Mouse (Mus musculus): Measurements from ENCODE around the gene Rbms3.

The Rbms3 gene

DNA sequence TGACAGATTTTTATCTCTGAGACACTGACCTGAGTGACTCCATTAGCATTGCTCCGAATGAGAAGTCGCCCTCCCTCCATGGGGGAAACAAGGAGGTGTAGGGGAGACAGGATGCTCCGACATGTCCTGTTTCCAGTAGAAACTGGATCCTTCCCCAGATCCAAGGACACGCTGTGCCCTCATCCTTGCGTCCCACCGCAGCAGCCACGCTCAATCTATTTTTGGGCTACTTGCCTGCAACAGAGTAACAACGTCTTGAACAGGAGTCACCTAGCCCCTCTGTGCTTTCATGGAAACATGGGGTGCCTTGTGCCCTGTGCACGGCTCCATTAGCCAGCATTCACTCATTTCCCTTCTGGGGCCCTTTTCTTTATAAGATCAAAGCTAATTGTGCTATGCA, at the start of gene Rbms3:
Gene Rbms3 (minus strand): TSS at position 143 of the 400 bp plus-strand sequence.
- DNase-seq (ENCODE audit: low spot score), result no peak

DNA sequence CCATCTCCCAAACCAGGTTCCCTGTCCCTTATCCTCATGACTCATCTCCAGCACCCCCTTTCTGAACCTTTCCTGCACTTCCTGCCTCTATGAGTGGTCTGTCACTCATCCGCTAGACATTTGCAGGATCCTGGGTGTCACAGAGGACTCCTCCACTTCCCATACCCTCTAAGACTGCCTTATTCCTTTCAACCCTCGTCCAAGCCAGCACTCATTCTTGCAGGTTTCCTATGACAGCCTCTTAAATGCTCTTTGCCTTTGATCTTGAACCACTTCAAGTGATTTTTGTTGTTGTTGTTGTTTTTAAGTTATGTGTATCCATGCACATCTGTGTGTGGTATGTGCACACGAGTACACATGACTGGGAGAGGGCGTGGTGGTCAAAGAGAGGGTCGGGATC, 43.6 kb upstream of the Rbms3 start:
- no peak for DNase-seq (ENCODE audit: low spot score)

DNA sequence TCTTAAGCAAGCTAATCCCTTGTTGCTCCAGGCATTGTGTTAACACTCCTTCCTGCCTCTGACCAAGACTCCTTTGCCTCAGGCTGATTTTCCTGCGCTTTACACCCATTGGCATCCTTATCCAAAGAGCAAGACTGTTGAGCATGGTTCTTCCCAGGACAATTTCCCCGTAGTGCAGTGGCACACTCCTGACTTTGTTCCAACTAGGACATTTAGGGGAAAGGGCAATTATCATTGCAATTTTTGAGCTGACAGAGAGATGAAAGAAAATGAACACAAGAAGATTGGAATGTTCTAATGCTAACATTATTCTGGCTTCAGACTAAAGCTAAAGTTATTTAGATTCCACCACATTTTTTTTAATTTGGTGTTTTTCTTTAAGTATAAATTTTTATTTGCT, 24.9 kb upstream of the Rbms3 start:
- DNase-seq (ENCODE audit: low spot score), result no peak

DNA sequence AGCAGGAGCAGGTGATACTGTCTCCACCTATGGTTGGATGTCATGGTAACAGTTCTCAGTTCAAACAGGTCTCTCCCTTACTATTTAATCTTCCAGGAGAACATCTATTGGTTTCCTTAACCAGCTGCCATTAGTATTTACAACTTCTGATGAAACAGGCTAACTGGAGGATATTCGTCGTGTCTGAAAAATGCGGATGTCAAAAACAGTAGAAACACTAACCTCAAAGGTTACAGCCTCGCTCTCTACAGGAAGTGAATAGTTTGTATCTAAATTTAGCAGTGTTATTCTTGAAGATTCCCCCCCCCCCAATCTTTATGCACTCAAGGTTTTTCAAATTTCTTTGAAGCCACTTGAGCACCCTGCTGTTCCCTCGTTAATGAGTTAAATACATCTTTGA, 23.9 kb upstream of the Rbms3 start:
- DNase-seq (ENCODE audit: low spot score), result no peak

DNA sequence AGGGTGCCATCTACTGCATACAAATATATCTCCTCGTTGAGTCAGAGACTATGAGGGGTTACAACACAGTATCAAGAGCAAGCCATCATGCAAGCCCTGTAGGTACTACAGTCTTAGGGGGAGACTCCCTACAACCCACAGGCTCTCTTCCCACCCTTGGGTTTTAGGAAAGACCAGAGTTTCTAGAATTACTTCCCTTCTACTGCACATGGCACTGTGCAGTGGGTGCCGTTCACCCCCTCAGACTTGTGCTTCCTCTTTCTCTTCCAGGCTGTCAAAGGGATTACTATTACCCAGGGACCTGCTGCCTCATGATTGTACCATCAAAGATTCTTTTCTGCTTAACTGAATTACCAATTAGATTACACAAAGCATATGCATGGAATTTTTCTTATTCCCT, 16.4 kb upstream of the Rbms3 start:
- DNase-seq (ENCODE audit: low spot score), result no peak

DNA sequence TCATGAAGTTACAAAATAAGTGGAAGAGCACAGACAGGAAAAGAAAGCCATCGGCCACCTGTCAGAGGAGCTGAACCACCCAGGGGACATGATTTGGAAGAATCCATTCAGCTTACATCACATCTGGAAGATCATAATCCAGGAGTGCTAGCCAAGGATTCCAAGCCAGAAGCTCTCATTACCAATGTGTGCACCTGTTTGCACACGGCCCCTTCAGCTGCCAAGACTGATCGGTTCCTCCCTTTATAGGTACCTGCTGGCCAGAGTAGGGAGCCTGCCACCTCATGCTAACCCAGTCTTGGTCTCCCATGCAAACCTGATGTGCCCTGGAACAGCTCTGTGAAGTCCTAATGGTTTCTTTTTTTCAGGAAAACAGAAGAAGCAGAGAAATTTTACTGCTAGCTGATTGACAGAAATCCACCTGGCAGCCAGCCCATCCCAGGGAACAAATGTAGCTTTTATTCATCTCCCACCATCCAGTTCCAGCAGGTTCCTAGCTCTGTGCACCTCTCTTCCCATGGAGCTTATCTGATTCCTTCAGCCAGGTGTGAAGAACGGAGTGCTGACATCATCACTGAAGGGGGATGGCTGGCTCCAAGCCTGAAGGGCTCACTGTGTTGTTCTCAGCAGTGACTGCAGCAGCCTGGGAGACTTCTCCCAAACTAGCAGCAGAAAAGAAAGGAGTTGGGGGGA, 11.5 kb upstream of the Rbms3 start:
- DNase-seq (ENCODE audit: low spot score), result no peak

DNA sequence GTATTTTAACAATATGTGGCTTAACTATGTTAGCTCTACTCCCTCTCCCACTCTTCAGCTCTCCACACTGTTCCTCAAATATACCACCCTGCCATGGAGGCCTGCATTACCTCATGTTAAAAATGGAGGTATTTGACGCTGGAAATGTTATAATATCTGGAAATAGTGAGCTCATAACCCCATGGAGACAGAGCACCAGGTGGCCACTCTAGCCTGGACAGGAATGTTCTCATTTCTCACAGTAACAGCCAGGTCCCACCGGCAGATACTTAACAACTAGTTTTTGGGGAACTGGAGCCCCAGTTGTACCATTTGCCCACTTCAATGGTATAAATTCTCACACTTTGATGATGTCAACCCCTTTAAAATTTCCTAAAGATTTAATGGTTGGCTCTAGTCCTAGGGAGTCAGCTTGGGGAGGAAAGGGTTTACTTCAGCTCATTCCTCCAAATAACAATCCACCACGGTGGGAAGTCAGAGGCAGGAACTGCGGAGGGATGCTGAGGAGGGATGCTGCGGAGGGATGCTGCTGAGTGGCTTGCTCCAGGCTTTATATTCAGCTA, 9.0 kb upstream of the Rbms3 start:
- DNase-seq (ENCODE audit: low spot score), result no peak

DNA sequence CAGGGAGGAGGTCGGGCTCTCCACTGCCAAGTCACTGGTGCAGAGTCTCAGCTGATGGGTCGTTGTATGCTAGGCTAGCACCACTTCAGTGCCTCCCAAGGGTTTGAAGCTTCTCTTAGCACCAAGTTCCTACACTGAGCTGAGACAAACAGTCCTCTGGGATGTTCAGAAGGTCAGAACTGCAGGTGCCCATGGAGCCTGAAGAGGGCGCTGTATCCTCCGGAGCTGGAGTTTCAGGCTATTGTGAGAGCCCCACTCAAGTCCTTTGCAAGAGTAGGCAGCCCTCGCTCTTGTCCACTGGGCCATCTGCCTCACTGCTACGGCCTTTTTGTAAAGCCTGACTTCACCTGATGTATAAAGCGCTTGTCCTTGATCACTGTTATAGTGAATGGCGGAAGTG, 6.8 kb upstream of the Rbms3 start:
- no peak for DNase-seq (ENCODE audit: low spot score)

DNA sequence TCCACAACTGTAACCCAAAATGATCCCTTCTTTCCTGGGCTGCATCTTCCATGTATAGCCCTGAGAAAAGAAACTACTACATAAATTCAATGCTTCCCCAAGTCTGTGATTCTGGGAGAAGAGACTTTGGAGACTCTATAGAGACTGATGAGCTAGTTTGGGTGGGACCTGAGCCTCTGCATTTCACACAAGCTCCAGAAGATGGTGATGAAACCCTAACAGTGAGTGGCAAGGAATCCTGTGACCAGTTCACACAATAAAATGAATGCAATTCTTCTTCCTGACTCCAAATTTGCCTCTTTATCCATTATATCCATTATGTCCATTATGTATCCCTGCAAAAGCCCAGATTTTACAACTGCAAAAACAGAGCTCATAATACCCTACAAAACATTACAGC, 2.5 kb downstream of the Rbms3 start:
- no peak for DNase-seq (ENCODE audit: low spot score)

DNA sequence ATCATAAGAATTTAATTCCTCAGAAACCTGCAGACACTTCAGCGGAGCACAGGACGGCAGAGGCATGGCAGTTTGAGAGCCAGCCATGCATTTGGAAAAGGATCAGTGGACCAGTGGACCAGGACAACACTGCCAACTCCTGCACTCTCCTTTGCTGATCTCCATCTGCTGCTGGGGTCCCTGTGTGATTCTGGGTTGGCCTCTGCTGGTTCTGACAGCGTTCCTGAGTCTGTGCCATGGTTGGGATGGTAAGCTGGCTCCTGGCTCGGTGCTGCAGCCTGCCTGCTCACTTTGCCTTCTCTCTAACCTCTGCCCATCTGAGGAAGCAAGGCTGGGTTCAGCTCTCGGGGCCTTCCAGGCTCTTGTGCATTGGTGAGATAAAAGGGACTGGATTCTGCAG, 28.9 kb downstream of the Rbms3 start:
- DNase-seq (ENCODE audit: low spot score), result no peak

DNA sequence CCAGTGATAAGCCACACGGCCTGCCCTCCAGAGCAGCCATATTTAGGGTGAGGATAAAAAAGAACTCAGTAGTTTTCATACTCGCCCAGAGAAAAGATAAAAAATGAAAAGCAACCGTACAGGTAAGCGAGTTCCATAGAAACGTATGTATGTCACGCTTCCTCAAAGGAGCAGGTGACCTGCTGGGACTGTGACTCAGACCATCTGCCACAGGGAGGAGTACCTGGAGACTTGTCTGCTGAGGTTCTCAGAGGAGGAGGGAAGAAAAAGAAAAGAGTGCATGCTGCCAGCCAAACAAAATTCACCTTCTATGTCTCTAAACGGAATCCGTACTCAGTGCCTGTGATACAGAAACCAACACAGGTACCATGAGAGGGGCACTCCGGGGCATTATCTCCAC, 30.4 kb downstream of the Rbms3 start:
- DNase-seq (ENCODE audit: low spot score), result no peak

DNA sequence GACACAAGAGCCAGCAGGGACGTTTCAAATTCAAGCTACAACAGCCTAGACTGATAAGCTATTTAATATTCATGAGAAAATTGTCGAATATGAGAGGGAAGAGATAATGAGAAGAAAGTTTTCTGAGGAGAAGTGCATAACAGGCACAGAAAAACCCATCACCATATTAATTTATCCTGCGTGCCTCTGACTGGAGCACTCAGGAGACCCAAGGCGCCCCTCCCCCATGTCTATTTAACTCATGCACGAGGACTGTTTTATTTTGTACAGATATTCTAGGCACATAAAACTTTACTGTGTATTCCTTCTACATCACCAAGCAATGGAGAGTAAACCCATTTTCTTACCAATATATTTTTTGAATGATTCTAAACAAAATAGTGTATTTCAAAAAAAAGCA, 33.6 kb downstream of the Rbms3 start:
- DNase-seq (ENCODE audit: low spot score), result no peak

DNA sequence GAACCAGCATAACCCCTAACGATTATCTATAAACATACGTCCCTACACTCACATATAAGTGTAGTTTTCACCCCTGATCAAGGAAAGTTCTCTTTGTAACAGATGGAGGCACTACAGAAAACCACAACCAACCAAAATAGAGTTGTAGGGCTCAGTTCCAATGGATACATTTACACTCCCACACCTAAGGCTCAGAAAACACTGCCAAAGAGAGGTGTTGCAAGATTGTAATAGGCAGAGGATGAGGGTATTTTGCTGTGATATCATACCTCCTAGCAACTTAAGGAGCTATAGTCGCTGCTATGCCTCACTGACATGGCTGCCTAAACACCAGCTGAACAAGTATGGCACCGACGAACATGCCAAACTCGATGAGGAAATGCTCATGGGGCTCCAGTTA, 44.4 kb downstream of the Rbms3 start:
- DNase-seq (ENCODE audit: low spot score), result no peak

DNA sequence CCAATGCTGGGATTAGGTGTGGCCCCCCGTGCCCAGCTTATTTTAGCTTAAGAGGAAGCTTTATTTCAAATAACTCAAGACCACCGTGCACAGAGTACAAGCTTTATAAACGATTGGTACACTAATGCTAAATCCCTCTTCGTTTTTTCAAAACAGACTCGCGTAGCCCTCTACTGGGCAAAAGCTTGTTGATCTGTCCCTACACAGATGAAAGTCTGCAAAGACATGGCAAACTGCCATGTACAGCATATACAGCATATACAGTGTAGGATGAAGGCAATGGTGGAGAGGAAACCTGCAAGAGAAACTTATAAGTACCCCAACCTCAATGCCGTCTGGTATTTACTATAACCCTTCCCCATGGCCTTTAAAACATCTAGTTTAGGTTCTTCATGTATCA, 46.1 kb downstream of the Rbms3 start:
- peak; percentile 39 for DNase-seq (ENCODE audit: low spot score)

DNA sequence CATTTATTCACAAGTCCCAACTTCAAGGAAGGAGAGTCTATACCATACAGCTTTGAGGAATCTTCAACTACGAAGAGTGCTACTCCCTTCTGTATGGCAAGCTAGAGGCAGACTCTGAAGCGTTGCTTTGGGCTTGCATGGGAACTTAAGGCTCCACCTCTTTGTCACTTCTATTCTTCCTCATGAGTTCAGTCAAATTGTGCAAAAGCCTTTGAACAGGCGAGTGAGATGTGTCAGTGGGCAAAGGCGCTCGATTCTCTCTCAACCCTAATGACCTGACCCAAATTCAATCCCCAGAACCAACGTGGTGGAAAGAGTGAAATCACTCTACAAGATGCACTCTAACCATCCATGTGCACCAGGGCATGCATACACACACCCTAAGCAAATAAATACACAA, 47.1 kb downstream of the Rbms3 start:
- no peak for DNase-seq (ENCODE audit: low spot score)

DNA sequence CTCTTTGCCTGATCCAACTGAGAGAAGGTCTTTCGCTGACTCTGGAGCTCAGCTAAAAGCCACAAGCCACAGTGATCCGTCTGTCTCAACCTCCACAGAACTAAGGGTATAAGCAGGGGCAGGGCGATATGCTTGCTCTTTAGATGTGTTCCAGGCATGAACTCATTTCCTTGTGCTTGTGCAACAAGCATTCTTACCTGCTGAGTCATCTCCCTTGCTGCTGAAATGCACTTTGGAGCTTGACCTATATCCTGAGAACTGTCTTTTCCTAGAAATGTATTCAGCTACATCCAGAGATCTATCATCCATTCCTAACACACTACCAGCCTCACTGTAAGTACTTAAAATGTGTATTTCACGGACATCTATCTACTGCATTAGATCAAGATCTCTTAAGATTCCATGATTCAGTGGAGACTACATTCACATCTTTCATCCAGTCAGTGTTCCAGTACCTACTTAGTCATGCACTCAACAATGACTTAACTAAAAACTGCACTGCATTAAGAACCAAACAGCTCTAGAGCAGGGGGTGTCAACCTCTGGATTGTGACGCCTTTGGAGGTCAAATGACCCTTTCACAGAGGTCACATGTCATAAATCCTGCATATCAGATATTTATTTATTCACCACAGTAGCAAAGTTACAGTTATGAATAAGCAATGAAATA, 58.4 kb downstream of the Rbms3 start:
- peak; percentile 6 for DNase-seq (ENCODE audit: low spot score)

DNA sequence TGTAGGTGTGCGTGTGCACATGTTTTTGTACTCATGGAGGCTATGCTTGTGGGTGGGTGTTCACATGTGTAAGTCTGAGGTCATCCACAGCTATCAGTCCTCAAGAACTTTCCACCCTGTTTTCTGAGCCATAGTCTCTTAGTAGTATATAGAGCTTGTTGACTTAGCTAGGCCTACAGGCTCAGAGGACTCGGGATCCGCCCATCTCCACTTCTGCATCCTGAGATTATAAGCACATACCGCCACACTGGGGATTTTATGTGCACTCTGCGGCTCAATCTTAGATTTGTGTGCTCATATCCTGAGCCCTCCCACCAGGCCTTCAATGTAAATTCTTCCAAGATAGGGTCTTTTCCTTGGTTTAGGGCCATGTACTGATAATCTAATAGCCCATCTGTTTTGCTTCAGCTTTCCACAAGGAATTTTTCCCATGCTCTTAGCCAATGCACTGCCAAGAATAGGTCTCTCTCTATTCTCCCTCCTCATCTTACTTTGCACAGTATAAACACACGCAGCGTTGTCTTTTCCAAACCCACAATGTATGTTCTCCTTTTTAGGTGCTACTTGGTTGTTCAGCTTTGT, 59.4 kb downstream of the Rbms3 start:
- DNase-seq (ENCODE audit: low spot score), result no peak

DNA sequence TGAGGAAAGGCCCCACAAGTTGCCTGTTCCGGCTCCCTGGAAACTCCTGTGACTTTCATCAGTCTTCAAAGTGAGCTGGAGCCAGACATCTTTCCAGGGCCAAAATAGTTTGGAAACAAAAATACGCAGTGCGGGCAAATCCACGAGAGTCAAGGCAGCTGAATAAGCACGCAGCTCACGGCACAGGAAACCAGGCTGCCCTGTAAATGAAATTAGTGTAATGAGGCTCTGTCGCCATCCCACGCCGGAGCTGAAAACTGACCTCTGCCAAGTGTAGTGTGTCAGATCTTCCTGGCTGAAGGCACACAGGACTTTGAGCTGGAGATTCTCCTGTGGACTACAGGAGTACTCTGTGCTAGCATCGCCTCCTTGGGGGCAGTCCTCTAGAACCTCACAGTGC, 63.4 kb downstream of the Rbms3 start:
- DNase-seq (ENCODE audit: low spot score), result no peak

DNA sequence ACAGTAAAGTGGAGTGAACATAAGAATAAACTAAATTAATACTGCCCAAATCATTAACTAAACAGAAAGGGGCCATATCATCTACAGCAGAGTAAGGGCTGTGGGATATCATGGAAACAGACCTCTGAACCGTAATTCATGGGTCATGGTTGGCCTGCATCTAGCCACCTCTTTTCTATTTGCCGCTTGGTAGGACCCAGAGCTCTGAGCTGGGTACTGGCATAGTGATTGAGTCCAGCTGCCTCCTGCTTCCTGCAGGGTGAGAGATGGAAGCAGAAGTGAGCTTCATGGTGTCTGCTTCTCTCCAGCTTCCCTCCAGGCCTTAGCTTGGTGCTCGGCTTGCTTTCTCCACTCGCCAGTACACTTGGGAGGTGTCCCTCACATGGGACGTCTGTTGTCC, 71.2 kb downstream of the Rbms3 start:
- DNase-seq (ENCODE audit: low spot score), result no peak

DNA sequence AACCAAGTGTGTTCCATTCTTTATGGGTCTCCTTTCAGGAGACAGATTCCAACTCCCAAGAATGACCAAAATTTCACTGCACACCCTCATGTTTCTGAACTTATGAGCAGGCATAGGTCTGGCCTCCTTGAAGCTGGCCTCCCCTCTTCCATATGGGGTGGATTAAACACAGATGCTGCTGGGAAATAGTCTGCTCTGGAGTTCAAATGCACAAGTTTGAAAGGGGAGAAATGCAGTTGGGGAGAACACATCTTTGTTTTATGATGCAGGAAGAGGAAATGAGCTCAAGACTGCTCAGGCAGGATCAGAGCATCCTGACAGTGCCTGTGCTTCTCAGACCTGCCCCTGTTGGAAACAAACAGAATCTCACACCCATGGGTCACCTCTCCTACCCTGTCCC, 75.4 kb downstream of the Rbms3 start:
- DNase-seq (ENCODE audit: low spot score), result no peak

DNA sequence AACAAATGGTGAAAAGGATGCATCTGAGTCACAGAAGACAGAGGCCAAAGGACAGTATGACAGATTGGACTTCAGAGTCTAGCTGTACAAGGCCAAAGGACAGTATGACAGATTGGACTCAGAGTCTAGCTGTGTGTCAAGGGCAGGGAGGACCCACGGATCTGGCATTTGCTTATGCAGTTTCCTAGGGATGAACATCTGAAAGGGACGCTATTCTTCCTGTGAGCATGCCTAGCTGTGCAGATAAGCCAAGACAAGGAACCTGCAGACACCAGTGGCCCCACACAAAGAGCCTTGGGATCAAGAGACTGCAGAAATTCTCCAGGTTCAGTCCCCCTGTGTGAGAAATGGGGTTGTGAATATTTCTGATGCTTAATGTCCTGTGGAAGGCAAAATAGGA, 100.4 kb downstream of the Rbms3 start:
- DNase-seq (ENCODE audit: low spot score), result no peak

DNA sequence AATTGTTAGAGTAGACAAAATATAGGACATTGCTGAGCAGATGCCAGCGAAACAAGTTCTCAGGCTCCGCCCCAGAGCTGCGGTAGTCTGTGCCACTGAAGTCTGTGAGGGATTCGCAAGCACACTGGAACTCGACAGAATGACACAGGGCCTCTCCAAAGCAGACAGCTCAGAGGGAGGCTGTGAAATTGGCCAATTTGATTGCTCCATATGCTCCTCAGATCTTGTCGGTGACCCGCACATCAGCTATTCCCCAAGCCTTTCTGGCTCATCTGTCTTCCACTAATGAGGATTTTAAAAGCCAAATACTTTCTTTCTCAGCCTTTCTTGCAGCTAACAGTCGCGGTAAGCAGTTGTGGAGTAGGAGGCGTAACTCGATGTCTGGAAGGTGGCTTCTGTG, 120.8 kb downstream of the Rbms3 start:
- no peak for DNase-seq (ENCODE audit: low spot score)

DNA sequence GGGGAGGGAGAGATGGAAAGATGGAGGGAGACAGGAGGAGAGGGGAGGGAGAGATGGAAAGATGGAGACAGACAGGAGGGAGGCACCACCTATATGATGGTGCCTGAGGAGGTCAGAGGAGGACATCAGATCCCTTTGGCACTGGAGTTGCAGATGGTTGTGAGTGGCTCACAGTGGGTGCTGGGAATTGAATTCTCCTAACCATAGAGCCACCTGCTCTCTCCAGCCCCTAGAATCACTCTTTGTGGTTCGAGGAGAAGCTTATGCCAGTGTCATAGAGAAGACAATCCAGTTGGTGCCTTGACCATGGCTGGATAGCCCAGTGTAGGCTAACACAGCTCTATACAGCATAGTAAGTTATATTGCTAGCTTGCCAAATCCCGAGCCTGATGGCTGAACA, 137.8 kb downstream of the Rbms3 start:
- DNase-seq (ENCODE audit: low spot score), result no peak

DNA sequence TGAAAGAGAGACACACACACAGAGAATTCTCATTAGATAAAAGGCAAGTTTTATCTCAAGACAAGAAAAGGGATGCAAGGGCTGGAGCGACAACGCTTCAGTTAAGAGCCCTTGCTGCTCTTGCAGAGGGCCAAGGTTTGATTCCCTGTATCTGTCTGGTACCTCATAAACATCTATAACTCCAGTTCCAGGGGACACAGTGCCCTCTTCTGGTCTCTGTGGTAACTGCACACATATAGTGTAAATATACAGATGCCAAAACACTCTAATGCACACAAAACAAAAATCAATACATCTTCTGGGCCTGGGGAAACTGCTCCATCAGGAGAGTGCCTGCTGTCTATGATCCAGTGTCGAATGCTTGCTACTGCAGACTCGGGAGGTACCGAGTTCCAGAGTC, 145.3 kb downstream of the Rbms3 start:
- DNase-seq (ENCODE audit: low spot score), result no peak

Measured in adipocyte (in vitro differentiated cells).